Mouse (Mus musculus) embryonic fibroblast, embryonic 13.5 days (primary cell): Measurements from ENCODE around the gene Ticam1.

Experiments used
- CTCF ChIP-seq: IDR thresholded peaks from 2 replicates; pipeline ENCODE4 v1.5.1; 2011; ENCODE audit warnings: mild to moderate bottlenecking, control low read depth, low read length, moderate library complexity, borderline replicate concordance; ENCODE audit not compliant: insufficient read depth
- POLR2A ChIP-seq: IDR thresholded peaks from 2 replicates; pipeline ENCODE4 v1.6.1; 2011; ENCODE audit warnings: low read depth, mild to moderate bottlenecking, control low read depth, low read length, moderate library complexity

DNA sequence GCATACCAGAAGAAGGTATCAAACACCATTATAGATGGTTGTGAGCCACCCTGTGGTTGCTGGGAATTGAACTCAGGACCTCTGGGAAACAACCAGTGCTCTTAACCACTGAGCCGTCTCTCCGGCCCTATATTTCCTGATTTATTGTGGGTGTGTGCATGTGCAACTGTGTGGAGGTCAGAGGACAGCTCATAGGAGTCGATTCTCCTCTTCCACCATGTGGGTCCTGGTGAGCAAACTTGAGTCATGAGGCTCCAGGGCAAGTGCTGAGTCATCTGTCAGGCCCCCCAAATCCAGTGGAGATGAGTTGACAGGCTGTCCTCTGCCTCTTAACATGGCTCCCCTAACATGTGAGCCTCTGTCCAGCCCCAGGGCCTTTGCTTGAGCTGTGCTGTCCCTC is 10.7 kb downstream of the Ticam1 start:
- TF ChIP-seq POLR2A = no peak
- TF ChIP-seq CTCF = no peak
